Mouse (Mus musculus) ZHBTc4 (cell line): Measurements from ENCODE around the gene Gucy2d.

Experiments used
- DNase-seq: peaks from one replicate; pipeline ENCODE4 v3.0.0-alpha.2; 2011; ENCODE audit warnings: low read depth, low spot score

Gucy2d gene

GRCm38 (mm10) chr7:98447585-98448308 lies 7.5 kb downstream of the Gucy2d start:
- peak; percentile 66 for DNase-seq

- DNase-seq, result no peak
Measured at GRCm38 (mm10) chr7:98448309-98448630, 8.1 kb downstream of the Gucy2d start.

GRCm38 (mm10) chr7:98449696-98450095 lies 9.5 kb downstream of the Gucy2d start:
- no peak for DNase-seq

GRCm38 (mm10) chr7:98454397-98455120 lies 14.3 kb downstream of the Gucy2d start:
- no peak for DNase-seq

- no peak for DNase-seq
Measured at GRCm38 (mm10) chr7:98460319-98460718, 20.1 kb downstream of the Gucy2d start.

GRCm38 (mm10) chr7:98469089-98469488 lies 28.9 kb downstream of the Gucy2d start:
- DNase-seq, result no peak

- DNase-seq, result no peak
Measured at GRCm38 (mm10) chr7:98472529-98472928, 32.3 kb downstream of the Gucy2d start.

GRCm38 (mm10) chr7:98474558-98474957 lies 34.3 kb downstream of the Gucy2d start:
- DNase-seq, result no peak

GRCm38 (mm10) chr7:98477153-98477552 lies 36.9 kb downstream of the Gucy2d start:
- no peak for DNase-seq

GRCm38 (mm10) chr7:98480481-98480880 lies 40.3 kb downstream of the Gucy2d start:
- no peak for DNase-seq

GRCm38 (mm10) chr7:98481066-98481734 lies 41.0 kb downstream of the Gucy2d start:
- peak; percentile 71 for DNase-seq

- no peak for DNase-seq
Measured at GRCm38 (mm10) chr7:98481861-98482260, 41.6 kb downstream of the Gucy2d start.

- no peak for DNase-seq
Measured at GRCm38 (mm10) chr7:98482551-98483267, 42.5 kb downstream of the Gucy2d start.

GRCm38 (mm10) chr7:98483268-98483607 lies 43.0 kb downstream of the Gucy2d start:
- no peak for DNase-seq

GRCm38 (mm10) chr7:98484878-98485277 lies 44.7 kb downstream of the Gucy2d start:
- DNase-seq, result no peak

- DNase-seq, result no peak
Measured at GRCm38 (mm10) chr7:98485508-98485907, 45.3 kb downstream of the Gucy2d start.

- no peak for DNase-seq
Measured at GRCm38 (mm10) chr7:98486471-98486917, 46.3 kb downstream of the Gucy2d start.

GRCm38 (mm10) chr7:98487202-98487980 lies 47.2 kb downstream of the Gucy2d start:
- DNase-seq, result no peak

- DNase-seq, result no peak
Measured at GRCm38 (mm10) chr7:98488398-98489130, 48.3 kb downstream of the Gucy2d start.

GRCm38 (mm10) chr7:98489131-98489530 lies 48.9 kb downstream of the Gucy2d start, which contains the start of gene Lrrc32:
Lrrc32 (plus strand) TSS chr7:98489283.
- no peak for DNase-seq
